Mouse (Mus musculus) heart, adult 9 months (tissue): Measurements from ENCODE around the gene Gal3st3.
A peak's percentile ranks its signal among the peaks of the same experiment; 100 is the strongest.

ENCODE experiments used
- DNase-seq, 2 experiments: peaks; one replicate each; pipeline ENCODE4 v3.0.0; 2022; ENCODE audit warnings: low spot score in 2 of 2

Gal3st3 gene

DNA sequence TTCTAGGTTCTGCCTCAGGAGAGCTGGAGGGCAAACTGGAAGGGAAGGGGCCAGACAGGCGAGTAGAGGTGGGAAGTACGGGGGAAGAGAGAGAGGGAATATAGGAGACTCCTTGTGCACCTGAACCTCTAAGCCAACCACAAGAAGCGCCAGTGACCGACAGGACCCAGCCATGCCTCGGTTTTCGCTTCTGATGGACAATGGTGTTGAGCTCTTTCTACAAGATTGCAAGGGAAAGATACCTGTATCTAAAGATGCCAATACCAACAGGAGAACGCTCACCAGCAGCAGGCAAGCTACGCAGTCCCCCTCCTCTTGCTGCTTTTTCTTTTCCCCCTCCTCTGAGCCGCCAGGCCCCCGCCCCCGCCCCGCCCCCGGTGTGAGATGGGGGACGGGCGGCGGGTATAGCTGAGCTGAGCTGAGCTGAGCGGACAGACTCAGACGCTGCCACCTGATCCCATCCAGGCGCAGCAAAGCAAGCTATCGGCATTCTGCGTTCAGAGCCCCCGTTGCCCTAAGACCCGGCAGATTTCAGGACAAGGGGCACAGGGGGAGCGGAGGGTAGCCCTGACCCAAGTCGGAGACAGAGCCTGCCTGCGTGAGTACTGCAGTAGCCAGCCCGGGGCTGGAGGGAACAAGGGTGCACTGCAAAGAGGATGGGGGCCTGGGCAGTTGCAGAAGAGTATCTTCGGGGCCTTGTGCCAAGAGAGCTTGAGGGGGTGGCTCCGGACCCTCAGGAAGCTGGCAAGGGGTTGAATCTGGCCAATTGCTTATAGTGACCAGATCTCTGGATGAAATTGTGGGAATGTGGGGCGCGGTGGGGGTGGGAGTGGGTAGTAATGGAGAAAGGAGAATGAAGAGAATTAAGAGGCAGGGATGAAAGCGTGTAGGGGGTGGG lies at the start of gene Gal3st3:
Gene Gal3st3, plus strand, starts transcription at position 429 of the 898 bp plus-strand sequence.
- no peak for DNase-seq

DNA sequence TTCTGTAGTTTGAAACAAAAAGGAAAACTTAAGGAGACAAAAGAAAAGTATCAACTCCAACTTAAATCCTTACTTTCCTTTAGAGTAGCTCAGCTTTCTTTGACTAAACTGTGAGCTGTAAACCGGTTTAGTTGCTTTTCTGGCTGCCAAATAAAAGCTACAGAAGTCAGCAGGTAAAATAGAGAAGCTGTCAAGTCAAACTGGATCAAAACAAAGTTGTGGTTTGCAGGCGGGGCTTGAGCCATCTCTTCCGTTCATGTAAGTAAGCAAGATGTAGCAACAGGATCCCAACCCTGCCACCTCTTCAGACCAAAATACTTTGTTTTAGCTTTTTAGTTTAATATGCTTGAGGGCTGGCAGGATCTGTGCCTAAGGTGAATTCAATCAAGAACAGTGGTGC lies 41.0 kb upstream of the Gal3st3 start:
- no peak for DNase-seq

DNA sequence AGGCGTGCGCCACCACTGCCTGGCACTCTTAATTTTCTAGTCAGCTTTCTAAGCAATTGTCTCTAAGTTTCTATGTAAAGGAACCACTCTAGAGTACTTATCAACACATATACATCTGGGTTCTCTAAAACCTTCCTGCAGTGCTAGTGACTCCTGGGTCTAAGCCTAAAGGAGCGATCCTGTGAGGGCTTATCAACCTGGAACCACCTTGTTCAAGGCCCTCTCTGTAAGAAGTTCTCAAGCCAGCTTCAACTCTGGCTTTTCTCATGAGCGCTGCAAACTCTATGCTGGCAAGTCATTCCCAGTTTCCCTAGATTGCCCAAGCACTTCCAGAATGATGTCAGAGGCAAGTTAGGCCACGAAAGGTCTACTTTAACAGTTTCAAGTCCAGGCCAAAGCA lies 31.1 kb upstream of the Gal3st3 start:
- no peak for DNase-seq

DNA sequence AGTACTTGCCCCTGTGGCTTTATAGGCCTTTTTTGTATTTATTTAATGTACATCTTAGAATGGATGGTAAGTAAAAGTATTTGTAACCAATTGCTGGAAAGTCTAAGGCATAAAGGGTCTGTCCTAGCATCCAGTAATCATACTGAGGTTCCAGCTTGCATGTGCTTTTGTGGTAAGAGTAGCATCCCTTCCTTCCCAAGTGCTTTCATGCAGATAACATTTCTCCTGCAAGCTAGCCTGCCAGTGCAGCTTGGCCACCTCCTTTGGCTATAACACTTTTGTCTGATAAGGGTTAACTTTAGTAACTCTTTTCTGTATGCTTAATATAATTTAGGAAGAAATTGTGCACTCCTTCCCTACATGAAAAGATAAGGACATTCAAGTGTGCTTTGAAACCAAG lies 30.1 kb upstream of the Gal3st3 start:
- DNase-seq: no peak

DNA sequence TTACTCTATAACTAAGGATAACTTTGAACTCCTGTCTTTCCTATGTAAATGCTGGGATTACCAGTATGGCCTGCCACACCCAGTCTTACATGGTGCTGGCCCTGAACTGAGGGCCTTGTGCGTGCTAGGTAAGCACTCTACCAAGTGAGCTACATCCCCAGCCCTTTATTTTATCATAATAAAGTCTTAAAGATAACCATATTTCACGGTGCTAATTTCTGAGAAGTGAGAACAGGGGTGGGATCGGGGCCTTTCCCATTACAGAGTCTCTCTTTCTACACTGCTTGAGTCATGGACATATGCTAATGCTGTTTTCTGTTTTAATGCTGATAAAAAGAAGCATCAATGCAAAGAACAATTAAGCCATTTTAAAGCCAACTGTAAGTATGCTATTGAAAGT lies 29.3 kb upstream of the Gal3st3 start:
- no peak for DNase-seq

DNA sequence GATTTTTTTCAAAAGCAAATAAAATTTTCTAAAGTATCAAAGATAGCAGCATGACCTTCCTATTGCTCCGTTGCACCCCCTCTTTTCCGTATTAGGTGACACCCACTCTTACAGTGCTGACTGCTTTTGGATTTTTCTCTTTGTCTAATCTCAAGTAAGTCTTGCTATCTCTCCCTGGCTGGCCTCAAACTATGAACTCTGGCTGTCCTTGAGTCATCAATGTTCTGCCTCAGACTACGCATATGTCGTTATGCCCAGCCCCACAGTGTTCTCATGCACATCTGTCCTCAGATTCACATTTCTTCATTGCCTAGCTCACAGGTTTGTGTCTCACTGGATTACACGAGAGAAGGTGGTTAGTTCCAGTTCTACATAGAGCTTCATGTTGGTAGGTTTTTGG lies 28.7 kb upstream of the Gal3st3 start:
- no peak for DNase-seq

DNA sequence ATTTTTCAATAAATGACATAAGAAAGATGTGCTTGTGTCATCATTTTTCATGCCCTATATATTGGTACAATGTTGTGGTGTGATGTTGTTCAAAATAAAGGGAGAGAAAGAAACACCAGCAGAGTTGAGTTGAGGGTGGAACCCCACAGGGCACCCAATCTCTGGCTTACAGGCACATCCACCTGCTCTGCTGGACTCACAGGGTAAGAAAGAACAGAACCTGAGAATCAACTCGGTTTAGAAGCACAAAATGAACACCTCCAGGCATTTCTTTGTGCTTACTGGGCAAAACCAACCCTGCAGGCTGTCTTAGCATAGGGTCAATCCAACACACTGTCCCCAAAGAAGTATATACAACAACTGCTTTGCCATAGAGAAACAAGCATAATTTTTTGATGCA lies 26.7 kb upstream of the Gal3st3 start:
- no peak for DNase-seq

DNA sequence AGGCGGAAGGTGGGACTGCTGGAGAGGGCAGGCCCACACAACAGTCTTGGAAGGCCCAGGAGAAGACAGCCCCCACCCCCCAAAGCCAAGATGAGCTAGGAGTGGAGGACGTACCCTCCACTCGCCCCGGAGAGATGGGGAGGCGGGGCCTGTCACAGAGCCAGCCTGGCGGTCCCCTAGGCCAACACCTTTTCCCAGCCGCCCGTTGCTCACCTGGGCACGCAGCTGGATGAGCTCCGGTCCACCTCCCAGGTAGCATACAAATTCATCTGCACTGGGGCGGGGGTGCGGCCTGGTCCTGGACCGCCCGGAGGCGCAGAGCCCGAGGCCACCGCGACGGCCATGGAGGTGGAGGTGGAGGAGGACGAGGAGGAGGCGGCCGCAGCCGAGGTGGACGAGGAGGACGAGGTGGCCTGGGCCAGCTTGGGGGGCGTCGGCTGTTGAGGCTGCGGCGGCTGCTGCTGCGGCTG lies 25.8 kb upstream of the Gal3st3 start:
- peak in 1 of 2 experiments; percentile 53 for DNase-seq

DNA sequence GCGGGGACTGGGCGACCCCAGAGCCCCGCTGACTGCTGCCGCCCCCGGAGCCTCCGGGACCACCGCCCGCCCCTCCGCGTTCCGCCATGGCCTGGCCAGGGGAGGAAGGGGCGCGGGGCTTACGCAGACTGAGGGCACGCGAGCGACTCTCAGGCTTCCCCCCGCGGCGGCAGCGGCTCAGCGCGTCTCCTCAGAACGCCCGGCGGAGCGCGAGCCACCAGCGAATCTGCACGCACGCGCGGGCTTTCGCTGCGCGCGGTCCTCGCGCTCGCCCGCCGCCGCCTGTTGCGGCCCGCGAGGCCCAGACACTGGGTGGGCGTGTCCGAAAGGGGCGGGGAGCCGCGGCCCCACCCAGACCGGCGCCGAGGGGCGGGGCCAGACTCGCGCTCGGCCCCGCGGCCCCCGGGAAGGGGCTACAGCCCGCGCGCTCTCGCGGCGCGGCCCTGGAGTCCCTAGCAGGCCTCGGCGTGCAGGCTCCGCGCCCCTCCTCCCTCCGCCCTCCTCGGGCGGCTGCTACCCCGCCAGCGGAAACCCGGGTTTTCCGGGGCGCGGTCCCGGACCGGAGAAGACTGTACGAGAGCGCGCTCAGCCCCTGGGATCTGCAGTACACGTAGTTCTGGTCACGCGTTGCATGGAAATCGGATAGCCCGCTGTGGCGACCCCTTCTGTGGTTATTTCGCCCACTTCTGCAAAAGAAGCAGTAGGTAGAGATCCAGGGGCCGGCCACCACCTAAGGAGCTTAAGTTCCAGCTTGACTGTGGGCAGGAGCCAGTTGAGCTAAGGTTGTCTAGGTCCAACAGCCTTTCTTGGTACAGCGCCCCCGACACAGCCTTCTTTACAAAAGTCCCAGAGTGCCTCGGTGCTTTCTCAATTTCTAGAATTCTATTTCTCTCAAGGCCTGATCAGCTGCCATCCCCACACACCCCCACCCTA lies 25.1 kb upstream of the Gal3st3 start, which contains the start of gene Pacs1:
Gene Pacs1, minus strand, starts transcription at position 319 of the 933 bp plus-strand sequence.
- DNase-seq: peak; percentile 91 to 94

DNA sequence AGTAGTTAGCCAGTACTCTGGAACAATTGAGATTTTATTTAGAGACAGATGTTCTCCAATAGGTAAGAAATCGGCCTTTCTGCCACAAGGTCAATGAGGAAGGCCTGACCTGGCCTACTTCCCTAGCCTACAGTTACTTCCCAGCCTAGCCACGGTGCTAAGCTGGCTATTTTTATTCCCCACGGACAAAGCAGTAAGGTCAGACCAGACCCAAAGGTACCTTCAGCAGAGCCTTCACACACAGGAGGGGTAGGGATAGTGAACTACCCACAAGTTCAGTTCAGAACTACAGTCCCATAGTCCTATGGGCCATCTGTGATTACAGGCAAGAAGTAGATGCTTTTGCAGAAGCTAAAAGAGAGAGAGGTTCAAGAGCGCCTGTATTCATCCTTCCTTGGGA lies 24.2 kb upstream of the Gal3st3 start:
- peak; percentile 39 to 55 for DNase-seq

DNA sequence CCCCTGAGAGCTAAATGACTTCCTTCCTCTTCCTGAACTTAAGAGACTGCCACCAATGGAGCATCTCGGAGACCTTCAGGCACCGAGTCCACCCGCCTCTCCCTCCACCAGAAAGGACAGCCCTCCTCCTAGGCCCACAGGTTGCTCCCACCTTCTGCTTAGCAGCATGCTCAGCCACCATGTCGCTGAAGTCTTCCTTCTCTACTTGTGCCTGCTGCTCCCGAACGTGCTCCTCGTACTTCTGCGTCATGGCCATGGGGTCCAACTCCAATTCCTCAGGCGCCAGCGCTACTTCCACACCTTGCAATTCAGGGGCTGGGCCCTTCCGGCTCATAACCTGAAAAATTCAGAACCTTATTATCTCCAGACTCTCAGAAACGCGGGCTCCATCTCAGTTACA lies 23.5 kb upstream of the Gal3st3 start:
- no peak for DNase-seq

DNA sequence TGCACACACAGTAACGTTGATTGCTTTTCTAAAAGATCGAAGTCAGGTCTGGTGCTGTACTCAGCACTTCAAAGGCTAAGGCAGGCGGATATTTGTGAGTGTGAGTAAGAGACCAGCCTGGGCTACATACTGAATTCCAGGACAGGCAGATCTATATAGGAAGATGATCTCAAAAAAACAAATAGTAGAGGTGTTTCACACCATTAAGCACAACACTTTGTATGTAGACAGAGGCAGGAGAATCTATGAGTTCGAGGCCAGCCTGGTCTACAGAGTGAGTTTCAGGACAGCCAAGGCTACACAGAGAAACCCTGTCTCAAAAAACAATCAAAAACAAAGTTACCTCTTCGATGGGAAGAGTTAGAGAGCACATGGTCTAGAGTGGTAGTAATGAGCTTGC lies 22.4 kb upstream of the Gal3st3 start:
- DNase-seq: no peak

DNA sequence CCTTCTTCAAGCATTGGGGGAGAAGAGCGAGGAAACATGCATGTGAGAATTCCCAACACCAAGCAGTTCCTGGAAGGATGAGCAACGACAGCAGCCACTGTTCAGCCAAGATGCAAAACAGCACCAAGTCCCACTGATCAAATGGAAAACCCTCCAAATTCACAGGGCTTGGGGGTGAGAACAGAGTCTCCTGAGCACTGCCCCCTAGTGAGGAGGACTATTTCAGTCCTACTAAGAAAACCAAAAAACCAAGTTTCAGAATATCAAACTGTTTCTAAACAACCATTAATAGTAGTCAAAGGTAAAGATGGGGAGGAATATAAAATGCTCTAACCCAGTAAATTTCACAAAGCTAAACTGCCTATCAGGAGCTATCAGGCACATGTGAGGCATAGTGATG lies 21.6 kb upstream of the Gal3st3 start:
- no peak for DNase-seq

DNA sequence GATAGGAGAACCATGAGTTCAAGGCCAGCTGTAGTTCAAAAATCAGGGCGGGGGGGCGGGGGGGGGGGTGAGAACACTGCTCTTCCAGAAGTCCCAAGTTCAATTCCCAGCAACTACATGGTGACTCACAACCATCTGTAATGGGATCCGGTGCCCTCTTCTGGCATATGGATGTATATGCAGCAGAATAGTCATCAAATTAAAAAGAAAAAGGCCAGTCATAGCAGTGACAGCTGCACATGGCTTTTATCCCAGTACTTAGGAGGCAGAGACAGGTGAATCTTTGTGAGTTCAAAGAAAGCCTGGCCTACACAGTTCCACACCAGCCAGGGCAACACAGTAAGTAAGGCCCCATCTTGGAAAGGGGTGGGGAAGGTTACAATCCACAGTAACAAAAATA lies 21.0 kb upstream of the Gal3st3 start:
- DNase-seq: no peak

DNA sequence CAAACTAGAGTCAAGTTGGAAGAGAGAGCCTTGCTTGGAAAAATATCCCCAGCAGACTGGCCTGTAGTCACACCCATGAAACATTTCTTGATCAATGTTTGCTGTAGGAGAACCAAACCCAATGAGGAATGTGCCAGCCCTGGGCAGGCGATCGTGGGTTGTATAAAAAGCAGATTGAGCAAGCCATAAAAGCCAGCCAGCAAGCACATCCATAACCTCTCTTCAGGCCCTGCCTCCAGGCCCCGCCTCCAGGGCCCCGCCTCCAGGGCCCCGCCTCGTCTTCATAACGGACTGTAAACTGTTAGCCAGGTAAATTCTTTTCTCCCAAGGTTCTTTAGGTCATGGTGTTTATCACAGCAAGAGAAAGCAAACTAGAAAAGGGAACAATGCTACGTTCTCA lies 19.8 kb upstream of the Gal3st3 start:
- no peak for DNase-seq

DNA sequence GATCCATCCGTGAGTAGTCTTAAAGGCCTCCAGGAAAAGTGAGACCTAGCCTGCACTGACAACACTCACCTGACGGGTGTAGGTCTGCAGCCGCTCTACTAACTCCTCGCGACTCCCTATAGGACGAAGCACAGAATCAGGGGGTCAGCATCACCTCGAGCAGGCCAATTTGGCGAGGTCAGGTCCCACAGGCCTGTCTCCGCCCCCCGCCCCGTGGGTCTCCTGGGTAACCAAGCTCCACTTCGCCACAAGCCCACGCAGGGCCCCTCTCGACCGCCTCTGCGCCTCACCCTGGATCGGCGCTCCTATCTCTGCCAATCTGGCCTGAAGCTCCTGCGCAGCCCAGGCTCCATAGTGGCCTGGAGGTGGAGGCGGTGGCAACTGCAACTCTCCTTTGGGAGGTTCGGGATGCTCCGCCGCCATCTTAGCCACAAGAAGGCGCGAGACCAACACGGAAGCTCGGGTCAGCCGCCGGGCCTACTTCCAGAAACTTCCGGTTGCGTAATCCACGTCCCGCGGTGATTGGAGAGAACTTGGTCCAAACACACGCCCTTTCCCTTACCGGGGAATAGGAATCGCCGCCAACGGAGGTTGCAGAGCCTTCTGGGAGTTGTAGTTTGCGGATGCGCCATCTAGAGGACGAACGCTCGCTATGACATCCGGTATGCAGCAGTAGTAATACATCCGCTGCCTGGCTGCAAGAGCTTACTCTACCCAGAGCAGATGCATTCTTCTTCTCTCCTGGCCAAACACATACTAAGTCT lies 3.0 kb upstream of the Gal3st3 start, which contains the start of gene Sf3b2:
Gene Sf3b2, minus strand, starts transcription at position 484 of the 764 bp plus-strand sequence.
- peak; percentile 99 for DNase-seq

DNA sequence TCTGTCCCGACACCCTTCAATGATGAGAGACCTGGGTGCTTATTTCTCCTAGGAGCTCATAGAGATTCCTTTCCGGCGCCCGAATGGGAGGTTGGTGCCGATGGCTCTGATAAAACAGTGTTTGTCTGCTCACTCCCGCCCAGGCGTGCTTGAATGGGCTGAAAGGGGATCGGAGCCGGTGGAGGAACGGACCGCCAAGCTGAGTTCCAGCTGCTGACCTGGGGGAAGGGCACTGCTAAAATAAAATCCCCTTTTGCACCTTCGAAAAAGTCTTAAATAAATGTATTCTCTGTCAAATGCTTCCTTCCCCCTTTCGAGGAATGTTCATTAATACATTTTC lies 2.4 kb upstream of the Gal3st3 start:
- DNase-seq: no peak

DNA sequence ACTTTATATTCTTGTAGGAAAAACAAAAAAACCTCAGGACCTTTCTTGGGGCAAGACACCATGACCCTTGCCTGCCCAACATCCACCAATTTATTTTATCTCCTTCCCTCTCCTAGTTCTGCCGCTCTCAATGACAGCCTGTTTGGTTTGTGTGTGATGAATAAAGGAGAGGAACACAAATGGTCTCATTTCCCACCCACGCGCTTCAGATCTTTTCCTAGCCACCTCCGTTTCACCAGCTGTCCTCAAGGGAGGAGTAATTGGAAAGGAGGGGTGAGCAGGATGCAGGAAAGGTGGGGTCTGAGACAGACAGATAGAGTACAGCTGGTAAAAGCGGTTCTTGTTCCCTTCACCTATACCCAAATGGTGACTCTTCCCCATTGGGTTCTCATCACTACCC lies 1.5 kb upstream of the Gal3st3 start:
- DNase-seq: no peak

DNA sequence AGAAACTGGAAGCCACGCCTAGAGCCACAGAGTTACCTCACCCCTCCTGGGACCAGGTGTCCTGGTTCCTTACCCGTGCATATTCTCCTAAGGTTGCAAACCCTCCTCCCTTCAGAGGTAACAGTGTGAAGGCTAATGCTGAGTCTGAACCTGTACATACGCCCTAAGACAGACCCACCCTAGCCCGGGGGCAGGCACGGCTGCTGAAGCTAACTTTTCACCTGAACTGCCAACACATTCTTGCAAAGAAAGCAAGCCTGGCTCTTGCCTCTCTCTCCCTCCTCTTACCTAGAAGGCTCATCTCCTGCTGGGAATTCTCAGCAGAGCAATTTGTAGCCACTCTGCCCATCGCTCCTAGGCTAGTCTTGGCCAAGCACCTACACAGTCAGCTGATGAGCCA lies 2.5 kb downstream of the Gal3st3 start:
- DNase-seq: no peak

DNA sequence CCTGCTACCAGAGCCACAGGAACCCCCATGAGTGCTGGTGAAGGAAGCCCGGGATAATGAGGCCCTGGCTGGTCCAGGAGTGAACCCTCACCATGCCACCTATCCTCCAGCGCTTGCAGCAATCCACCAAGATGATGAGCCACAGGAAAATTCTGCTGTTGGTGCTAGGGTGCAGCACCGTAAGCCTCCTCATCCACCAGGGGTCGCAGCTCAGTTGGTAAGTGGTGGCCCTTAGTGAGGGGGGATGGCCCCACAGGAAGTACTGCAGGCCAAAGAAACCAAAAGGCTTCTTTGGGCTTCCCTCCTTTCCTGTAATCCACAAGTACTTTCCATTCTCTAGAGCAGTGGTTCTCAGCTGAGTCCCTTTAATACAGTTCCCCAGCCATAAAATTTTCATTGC lies 4.3 kb downstream of the Gal3st3 start:
- peak in 1 of 2 experiments; percentile 27 for DNase-seq

DNA sequence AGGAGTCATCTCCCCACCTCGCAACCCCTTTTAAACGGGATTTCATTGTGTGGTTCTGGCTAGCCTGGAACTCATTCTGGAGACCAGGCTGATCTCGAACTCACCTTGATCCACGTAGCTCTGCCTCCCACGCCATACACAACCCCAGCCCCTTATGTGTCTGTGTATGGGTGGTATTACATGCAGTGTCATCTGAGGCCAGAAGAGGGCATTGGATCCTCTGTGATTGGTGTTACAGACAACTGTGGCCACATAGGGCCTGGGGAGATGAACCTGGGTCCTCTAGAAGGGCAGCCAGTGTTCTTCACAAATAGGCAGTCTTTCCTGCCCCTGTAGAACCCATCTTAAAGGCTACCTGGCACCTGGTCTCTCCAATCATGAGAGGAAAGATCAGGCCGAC lies 8.1 kb downstream of the Gal3st3 start:
- no peak for DNase-seq
